Mouse (Mus musculus): ENCODE results near the gene Grk4. TPM values are rescaled to one million over a fixed set of nuclear protein-coding genes. Genes with fewer than 3 reads are reported as not detected.

Grk4 gene
- polyA plus RNA-seq, 1 experiment: 42.0 TPM

GRCm38 (mm10) chr5:34760850-34761508 lies 100.8 kb downstream of the Grk4 start:
- no peaks in the 10 kb centered on the region for H3K36me3 ChIP-seq (ENCODE audit: control insufficient read depth, insufficient read depth, low read length)
- peaks cover 8% of the 10 kb centered on the region for H3K4me1 ChIP-seq (ENCODE audit: control insufficient read depth, insufficient read depth, low read length)
- H3K27me3 ChIP-seq (ENCODE audit: control insufficient read depth, insufficient read depth, low read length): no peaks in the 10 kb centered on the region
- H3K27ac ChIP-seq (ENCODE audit: control insufficient read depth, insufficient read depth, low read depth, low read length): peak overlapping the region; percentile 5
- TF ChIP-seq POLR2A (IDR thresholded peaks at IDR 0.05; ENCODE audit: control insufficient read depth, low read depth, low read length): no peak
- TF ChIP-seq CTCF (IDR thresholded peaks at IDR 0.05; ENCODE audit: control insufficient read depth, insufficient read depth, insufficient replicate concordance, low read depth, low read length): no peak
- peak overlapping the region; percentile 83 for H3K4me3 ChIP-seq (ENCODE audit: control insufficient read depth, low read depth, low read length)

- Histone ChIP-seq H3K4me3 (ENCODE audit: control insufficient read depth, low read depth, low read length) (peak within 1 kb of the TSS; percentile 83), H3K4me1 (ENCODE audit: control insufficient read depth, insufficient read depth, low read length) (peaks cover 8% of the 10 kb centered on the region), H3K27me3 (ENCODE audit: control insufficient read depth, insufficient read depth, low read length) (no peaks in the 10 kb centered on the region), H3K27ac (ENCODE audit: control insufficient read depth, insufficient read depth, low read depth, low read length) (peak within 1 kb of the TSS; percentile 61), H3K36me3 (ENCODE audit: control insufficient read depth, insufficient read depth, low read length) (no peaks in the 10 kb centered on the region)
- TF ChIP-seq CTCF (IDR thresholded peaks at IDR 0.05; ENCODE audit: control insufficient read depth, insufficient read depth, insufficient replicate concordance, low read depth, low read length): no peak
- peak; percentile 95 for TF ChIP-seq POLR2A (IDR thresholded peaks at IDR 0.05; ENCODE audit: control insufficient read depth, low read depth, low read length)
Measured at GRCm38 (mm10) chr5:34761509-34761908, 101.3 kb downstream of the Grk4 start, which contains the start of gene Htt. Htt (plus strand) TSS chr5:34761740.

- H3K4me3 ChIP-seq (ENCODE audit: control insufficient read depth, low read depth, low read length): peak overlapping the region; percentile 83
- TF ChIP-seq POLR2A (IDR thresholded peaks at IDR 0.05; ENCODE audit: control insufficient read depth, low read depth, low read length) (no peak), CTCF (IDR thresholded peaks at IDR 0.05; ENCODE audit: control insufficient read depth, insufficient read depth, insufficient replicate concordance, low read depth, low read length) (no peak)
- peaks cover 8% of the 10 kb centered on the region for H3K4me1 ChIP-seq (ENCODE audit: control insufficient read depth, insufficient read depth, low read length)
- H3K27me3 ChIP-seq (ENCODE audit: control insufficient read depth, insufficient read depth, low read length): no peaks in the 10 kb centered on the region
- no peaks in the 10 kb centered on the region for H3K36me3 ChIP-seq (ENCODE audit: control insufficient read depth, insufficient read depth, low read length)
- H3K27ac ChIP-seq (ENCODE audit: control insufficient read depth, insufficient read depth, low read depth, low read length): peak overlapping the region; percentile 61
Measured at GRCm38 (mm10) chr5:34761934-34762611, 101.9 kb downstream of the Grk4 start.

GRCm38 (mm10) chr5:34771818-34772217 lies 111.6 kb downstream of the Grk4 start:
- H3K36me3 ChIP-seq (ENCODE audit: control insufficient read depth, insufficient read depth, low read length): no peaks in the 10 kb centered on the region
- H3K27ac ChIP-seq (ENCODE audit: control insufficient read depth, insufficient read depth, low read depth, low read length): no peak overlapping the region
- H3K27me3 ChIP-seq (ENCODE audit: control insufficient read depth, insufficient read depth, low read length): no peaks in the 10 kb centered on the region
- no peak for TF ChIP-seq CTCF (IDR thresholded peaks at IDR 0.05; ENCODE audit: control insufficient read depth, insufficient read depth, insufficient replicate concordance, low read depth, low read length)
- no peak for TF ChIP-seq POLR2A (IDR thresholded peaks at IDR 0.05; ENCODE audit: control insufficient read depth, low read depth, low read length)
- no peaks in the 10 kb centered on the region for H3K4me1 ChIP-seq (ENCODE audit: control insufficient read depth, insufficient read depth, low read length)
- H3K4me3 ChIP-seq (ENCODE audit: control insufficient read depth, low read depth, low read length): no peak overlapping the region

- Histone ChIP-seq H3K27ac (ENCODE audit: control insufficient read depth, insufficient read depth, low read depth, low read length) (no peak overlapping the region), H3K27me3 (ENCODE audit: control insufficient read depth, insufficient read depth, low read length) (no peaks in the 10 kb centered on the region), H3K4me1 (ENCODE audit: control insufficient read depth, insufficient read depth, low read length) (no peaks in the 10 kb centered on the region), H3K4me3 (ENCODE audit: control insufficient read depth, low read depth, low read length) (no peak overlapping the region), H3K36me3 (ENCODE audit: control insufficient read depth, insufficient read depth, low read length) (no peaks in the 10 kb centered on the region)
- no peak for TF ChIP-seq POLR2A (IDR thresholded peaks at IDR 0.05; ENCODE audit: control insufficient read depth, low read depth, low read length)
- TF ChIP-seq CTCF (IDR thresholded peaks at IDR 0.05; ENCODE audit: control insufficient read depth, insufficient read depth, insufficient replicate concordance, low read depth, low read length): no peak
Measured at GRCm38 (mm10) chr5:34772696-34773245, 112.6 kb downstream of the Grk4 start.

- no peak overlapping the region for H3K4me3 ChIP-seq (ENCODE audit: control insufficient read depth, low read depth, low read length)
- no peaks in the 10 kb centered on the region for H3K36me3 ChIP-seq (ENCODE audit: control insufficient read depth, insufficient read depth, low read length)
- no peaks in the 10 kb centered on the region for H3K4me1 ChIP-seq (ENCODE audit: control insufficient read depth, insufficient read depth, low read length)
- TF ChIP-seq CTCF (IDR thresholded peaks at IDR 0.05; ENCODE audit: control insufficient read depth, insufficient read depth, insufficient replicate concordance, low read depth, low read length) (no peak), POLR2A (IDR thresholded peaks at IDR 0.05; ENCODE audit: control insufficient read depth, low read depth, low read length) (no peak)
- no peaks in the 10 kb centered on the region for H3K27me3 ChIP-seq (ENCODE audit: control insufficient read depth, insufficient read depth, low read length)
- no peak overlapping the region for H3K27ac ChIP-seq (ENCODE audit: control insufficient read depth, insufficient read depth, low read depth, low read length)
Measured at GRCm38 (mm10) chr5:34773392-34773791, 113.2 kb downstream of the Grk4 start.

GRCm38 (mm10) chr5:34785027-34785426 lies 124.8 kb downstream of the Grk4 start:
- Histone ChIP-seq H3K4me3 (ENCODE audit: control insufficient read depth, low read depth, low read length) (no peak overlapping the region), H3K36me3 (ENCODE audit: control insufficient read depth, insufficient read depth, low read length) (no peaks in the 10 kb centered on the region)
- TF ChIP-seq POLR2A (IDR thresholded peaks at IDR 0.05; ENCODE audit: control insufficient read depth, low read depth, low read length) (no peak), CTCF (IDR thresholded peaks at IDR 0.05; ENCODE audit: control insufficient read depth, insufficient read depth, insufficient replicate concordance, low read depth, low read length) (no peak)

More at GRCm38 (mm10) chr5:34785027-34785426, 124.8 kb downstream of the Grk4 start:
- Histone ChIP-seq H3K27ac (ENCODE audit: control insufficient read depth, insufficient read depth, low read depth, low read length) (no peak overlapping the region), H3K27me3 (ENCODE audit: control insufficient read depth, insufficient read depth, low read length) (no peaks in the 10 kb centered on the region), H3K4me1 (ENCODE audit: control insufficient read depth, insufficient read depth, low read length) (no peaks in the 10 kb centered on the region)

Data from testis, adult 2 months (tissue).